ENCODE assay signal across 8 mouse cellular contexts in the genomic region with DNA sequence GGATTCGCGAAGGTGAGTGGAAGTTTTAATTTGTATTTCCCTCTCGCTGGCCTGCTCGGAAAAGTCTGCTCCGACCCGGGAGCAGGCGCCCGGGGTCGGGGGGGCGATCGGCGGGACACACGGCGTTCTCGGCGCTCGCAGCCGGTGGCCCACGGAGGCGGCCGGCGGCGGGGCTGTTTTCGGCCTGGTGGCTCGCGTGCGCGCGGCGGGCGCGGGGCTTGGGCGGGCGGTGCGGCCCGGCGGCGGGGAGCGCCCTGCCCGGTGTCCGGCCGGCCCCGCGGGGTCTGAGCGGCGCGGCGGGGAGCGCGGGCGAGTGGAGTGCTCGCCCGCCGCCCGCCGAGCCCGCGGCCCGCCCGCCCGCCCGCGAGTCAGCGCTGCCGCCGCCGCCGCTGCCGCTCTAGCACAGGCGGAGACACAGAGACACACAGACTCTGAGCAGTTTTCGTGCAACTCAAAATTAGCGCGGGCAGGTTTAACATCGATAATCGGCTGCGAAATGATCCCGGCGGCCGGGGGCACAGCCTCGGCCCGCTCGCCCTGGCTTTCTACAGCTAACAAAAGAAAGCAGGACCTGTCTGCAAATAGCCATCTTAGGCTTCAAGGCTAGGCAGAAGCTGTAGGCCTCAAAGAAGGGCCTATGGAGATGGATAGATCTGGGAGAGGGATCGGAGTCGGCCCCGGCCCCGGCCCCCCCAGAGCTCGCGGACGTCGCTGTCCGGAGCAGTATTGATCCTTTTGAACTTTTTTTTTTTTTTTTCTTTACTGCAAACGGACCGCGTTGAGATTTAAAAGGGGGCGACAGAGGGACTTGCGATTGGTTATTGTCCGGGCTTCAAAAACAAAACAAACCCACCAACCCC. TPM values are rescaled to one million over a fixed set of nuclear protein-coding genes. Genes with fewer than 3 reads are reported as not detected.
A peak's percentile ranks its signal among the peaks of the same experiment; 100 is the strongest.
DNase-seq lines count a peak whose midpoint lies in the region; ATAC-seq and TF ChIP-seq lines count a peak whose summit lies in the region.

No protein-coding gene starts in this region.

- H3K9ac ChIP-seq in heart, embryonic 15.5 days, result peak overlapping the region; percentile 99
- peak overlapping the region; percentile 98 for H3K9ac ChIP-seq in liver, embryonic 16.5 days (ENCODE audit: low read depth, low read length)

- peaks cover 65% of the 10 kb centered on the region for H3K79me3 ChIP-seq in C2C12 (ENCODE audit: low read depth)

- H3K79me2 ChIP-seq in C2C12 (ENCODE audit: control insufficient read depth, insufficient read depth), result peaks cover 85% of the 10 kb centered on the region

- peak overlapping the region; percentile 92 for H3K4me3 ChIP-seq in C2C12 (ENCODE audit: insufficient read depth, poor library complexity, severe bottlenecking)
- peak overlapping the region; percentile 92 for H3K4me3 ChIP-seq in heart, embryonic 15.5 days
- peak overlapping the region; percentile 95 for H3K4me3 ChIP-seq in liver, embryonic 16.5 days (ENCODE audit: low read depth, low read length)

- peaks cover 15% of the 10 kb centered on the region for H3K4me1 ChIP-seq in heart, embryonic 15.5 days (replicated peaks)
- H3K4me1 ChIP-seq in liver, embryonic 16.5 days (ENCODE audit: control insufficient read depth, low read depth, low read length), result peaks cover 24% of the 10 kb centered on the region

- H3K36me3 ChIP-seq in C2C12 (ENCODE audit: control insufficient read depth, insufficient read depth), result peaks cover 9% of the 10 kb centered on the region
- H3K36me3 ChIP-seq in heart, embryonic 15.5 days, result no peaks in the 10 kb centered on the region
- no peaks in the 10 kb centered on the region for H3K36me3 ChIP-seq in liver, embryonic 16.5 days (ENCODE audit: control insufficient read depth, insufficient read depth)

- peak overlapping the region; percentile 100 for H3K27ac ChIP-seq in heart, embryonic 15.5 days
- H3K27ac ChIP-seq in liver, embryonic 16.5 days (ENCODE audit: low read length), result peak overlapping the region; percentile 99

- DNase-seq in adrenal gland, postnatal 36 days, result peak; percentile 49 to 73
- peak; percentile 54 to 64 for DNase-seq in kidney, postnatal 25 days
- DNase-seq in ovary, postnatal 10 days (ENCODE audit: low spot score), result peak; percentile 48
- peak; percentile 75 for DNase-seq in thymus, postnatal 25 days

- peak; percentile 28 for ATAC-seq in erythroblast, adult 5-6 weeks (replicated peaks; ENCODE audit: low FRiP score, poor library complexity, severe bottlenecking)
- no peak for ATAC-seq in heart, embryonic 15.5 days (replicated peaks; ENCODE audit: insufficient number of reproducible peaks, insufficient read depth, low FRiP score, low read depth)
- ATAC-seq in liver, embryonic 16.5 days (ENCODE audit: low read depth), result peak; percentile 7; the same call in 1 of the 2 replicates

- WGBS in heart, embryonic 15.5 days, result under 1% methylated on average over 86 of the region's 97 CpGs
- WGBS in liver, embryonic 16.5 days (ENCODE audit: insufficient replicate concordance), result under 1% methylated on average over 88 of the region's 97 CpGs

- H3K27me3 ChIP-seq in C2C12 (ENCODE audit: control insufficient read depth, insufficient read depth, insufficient read length), result no peaks in the 10 kb centered on the region
- no peaks in the 10 kb centered on the region for H3K27me3 ChIP-seq in heart, embryonic 15.5 days
- no peaks in the 10 kb centered on the region for H3K27me3 ChIP-seq in liver, embryonic 16.5 days (ENCODE audit: control insufficient read depth, insufficient read depth, low read depth, low read length)

- TF ChIP-seq CTCF in C2C12 (IDR thresholded peaks at IDR 0.05; ENCODE audit: control insufficient read depth, insufficient read depth, insufficient read length), result no peak

- peak overlapping the region; percentile 82 for H3K4me2 ChIP-seq in heart, embryonic 15.5 days
- H3K4me2 ChIP-seq in liver, embryonic 16.5 days (ENCODE audit: low read depth, low read length), result peak overlapping the region; percentile 99

- H3K9me3 ChIP-seq in heart, embryonic 15.5 days (replicated peaks), result no peaks in the 10 kb centered on the region
- no peaks in the 10 kb centered on the region for H3K9me3 ChIP-seq in liver, embryonic 16.5 days (replicated peaks; ENCODE audit: control insufficient read depth, low read length)

- H3ac ChIP-seq in C2C12 (ENCODE audit: control insufficient read depth, insufficient read length, low read depth), result peak overlapping the region; percentile 80

TF ChIP-seq in C2C12, 6 proteins besides CTCF, POLR2A, EP300 and RAD21:
- TF ChIP-seq CEBPB (IDR thresholded peaks at IDR 0.05; ENCODE audit: low read depth) (no peak), MYOD1 (IDR thresholded peaks at IDR 0.05; ENCODE audit: control insufficient read depth, insufficient read length, low read depth) (no peak), MYOG (IDR thresholded peaks at IDR 0.05; ENCODE audit: control insufficient read depth, extremely low read depth, insufficient read length) (no peak), MAX (IDR thresholded peaks at IDR 0.05) (no peak), USF1 (IDR thresholded peaks at IDR 0.05; ENCODE audit: low read depth) (no peak), FOSL1 (IDR thresholded peaks at IDR 0.05; ENCODE audit: insufficient read depth, low read length, poor library complexity, severe bottlenecking) (no peak)

RNA-seq across cellular contexts. Expression of a gene that starts 0.9 kb away (rescaled TPM):
- 10.6 TPM for polyA plus RNA-seq in C2C12 (2012; fragmentation: generic; extraction: Trizol)
- 10 to 100 TPM; 37.5 to 42.5 TPM for total RNA-seq in adrenal gland, postnatal 36 days (2021)
- total RNA-seq in erythroblast, adult 5-6 weeks (2015; ENCODE audit: low replicate concordance), result 35.9 and 39.0 TPM in 2 replicates
- 32.6 and 35.7 TPM in 2 replicates for total RNA-seq in erythroblast, adult 5-6 weeks (2017; ENCODE audit: low replicate concordance)
- 11.6 and 15.0 TPM in 2 replicates for polyA plus RNA-seq in heart, embryonic 15.5 days (2015; fragmentation: Nextera tagmentation; extraction: Ambion mirVana)
- 7.4 and 7.9 TPM in 2 replicates for polyA plus RNA-seq in liver, embryonic 16.5 days (2015; fragmentation: Nextera tagmentation; extraction: Ambion mirVana)
